Mouse (Mus musculus): ENCODE data around the gene Snx29. TPM values are rescaled to one million over a fixed set of nuclear protein-coding genes. Genes with fewer than 3 reads are reported as not detected.

Snx29 gene
- polyA plus RNA-seq, 1 experiment, result 24.4 TPM

DNA sequence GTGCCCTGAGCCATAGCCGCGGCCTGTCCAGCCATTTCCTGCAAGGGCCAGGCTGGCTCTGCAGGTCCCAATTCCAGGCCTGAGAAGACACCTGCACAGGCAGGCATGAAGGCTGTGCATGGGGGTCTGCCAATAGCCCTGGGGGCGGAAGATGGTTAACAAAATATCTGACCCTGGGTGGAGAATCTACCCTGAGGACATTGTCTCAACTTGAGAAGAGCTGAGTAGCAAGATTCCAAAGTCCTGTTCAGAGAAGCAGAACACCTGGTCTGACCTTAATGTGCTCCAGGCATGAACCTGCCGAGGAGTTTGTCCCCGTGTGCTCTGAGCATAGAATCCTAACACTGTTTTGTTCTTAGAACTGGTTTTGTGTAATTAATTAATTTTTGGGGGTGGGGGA, 83.5 kb downstream of the Snx29 start:
- TF ChIP-seq CTCF (IDR thresholded peaks at IDR 0.05; ENCODE audit: control insufficient read depth, insufficient read depth, low read length), result no peak
- TF ChIP-seq POLR2A (IDR thresholded peaks at IDR 0.05; ENCODE audit: borderline replicate concordance, control insufficient read depth, low read depth, low read length), result no peak
- no peaks in the 10 kb centered on the region; the same call in 1 of the 2 replicates for H3K4me1 ChIP-seq (ENCODE audit: control insufficient read depth, insufficient read depth, low read length)
- H3K4me3 ChIP-seq (replicated peaks; ENCODE audit: control insufficient read depth, low read depth, low read length), result no peak overlapping the region
- no peak overlapping the region for H3K27ac ChIP-seq (ENCODE audit: control insufficient read depth, insufficient read depth, low read depth, low read length, poor library complexity)
- 91% methylated on average over 5 of the region's 5 CpGs for WGBS

DNA sequence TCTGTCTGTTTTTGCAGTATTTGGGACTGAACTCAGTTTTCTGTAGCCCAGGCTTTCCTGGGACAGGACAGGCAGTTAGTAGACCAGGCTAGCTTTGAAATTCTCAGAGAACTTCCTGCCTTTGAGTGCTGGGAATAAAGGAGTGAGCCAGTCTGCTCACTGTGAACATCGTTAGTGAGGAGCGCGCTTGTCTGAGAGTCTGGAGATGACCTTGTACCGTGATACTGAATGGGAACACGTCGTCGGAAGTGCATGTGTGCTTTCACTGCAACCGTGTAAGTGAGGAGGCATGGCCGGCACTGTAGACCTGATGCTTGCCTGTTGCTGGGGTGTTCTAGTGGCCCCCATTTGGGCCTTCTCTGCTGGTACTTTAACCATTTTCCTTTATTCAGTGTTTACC, 83.9 kb downstream of the Snx29 start:
- WGBS, result 90% methylated on average over 9 of the region's 9 CpGs
- no peak for TF ChIP-seq CTCF (IDR thresholded peaks at IDR 0.05; ENCODE audit: control insufficient read depth, insufficient read depth, low read length)
- TF ChIP-seq POLR2A (IDR thresholded peaks at IDR 0.05; ENCODE audit: borderline replicate concordance, control insufficient read depth, low read depth, low read length), result no peak
- no peak overlapping the region for H3K27ac ChIP-seq (ENCODE audit: control insufficient read depth, insufficient read depth, low read depth, low read length, poor library complexity)
- no peak overlapping the region for H3K4me3 ChIP-seq (replicated peaks; ENCODE audit: control insufficient read depth, low read depth, low read length)
- no peaks in the 10 kb centered on the region; the same call in 1 of the 2 replicates for H3K4me1 ChIP-seq (ENCODE audit: control insufficient read depth, insufficient read depth, low read length)

DNA sequence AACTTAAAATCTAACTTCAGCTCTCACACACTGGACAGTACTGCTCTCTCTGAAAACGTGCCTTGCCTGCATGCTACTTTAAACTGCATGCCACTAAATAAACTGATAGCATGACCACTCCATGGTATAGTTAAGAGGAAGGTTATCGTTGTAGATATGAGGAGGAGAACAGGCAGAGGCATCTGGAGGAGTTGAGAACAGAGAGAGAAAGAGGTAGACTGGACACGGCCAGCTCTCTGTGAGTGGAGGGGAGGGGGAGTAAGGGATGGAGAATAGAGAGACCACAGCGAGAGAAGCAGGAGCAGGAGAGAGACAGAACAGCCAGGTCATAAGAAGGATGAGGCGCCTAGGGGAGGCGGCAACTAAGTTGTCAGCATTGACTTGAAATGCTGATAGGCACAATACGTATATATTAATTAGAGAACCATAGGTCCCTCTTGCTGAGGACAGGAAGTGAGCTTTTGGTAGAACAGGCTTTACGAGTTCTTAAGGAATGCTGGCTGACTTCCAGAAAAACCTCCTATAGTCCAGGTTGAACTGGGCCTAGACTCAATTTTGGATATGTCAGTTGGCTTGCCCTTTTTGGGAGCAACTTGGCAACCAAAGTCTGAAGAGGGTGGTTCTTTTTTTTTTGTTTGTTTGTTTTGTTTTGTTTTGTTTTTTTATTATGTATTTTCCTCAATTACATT, 85.4 kb downstream of the Snx29 start:
- H3K4me1 ChIP-seq (ENCODE audit: control insufficient read depth, insufficient read depth, low read length), result no peaks in the 10 kb centered on the region; the same call in 1 of the 2 replicates
- 86% methylated on average over 8 of the region's 8 CpGs for WGBS
- H3K4me3 ChIP-seq (replicated peaks; ENCODE audit: control insufficient read depth, low read depth, low read length), result no peak overlapping the region
- no peak overlapping the region for H3K27ac ChIP-seq (ENCODE audit: control insufficient read depth, insufficient read depth, low read depth, low read length, poor library complexity)
- TF ChIP-seq POLR2A (IDR thresholded peaks at IDR 0.05; ENCODE audit: borderline replicate concordance, control insufficient read depth, low read depth, low read length), result no peak
- no peak for TF ChIP-seq CTCF (IDR thresholded peaks at IDR 0.05; ENCODE audit: control insufficient read depth, insufficient read depth, low read length)

DNA sequence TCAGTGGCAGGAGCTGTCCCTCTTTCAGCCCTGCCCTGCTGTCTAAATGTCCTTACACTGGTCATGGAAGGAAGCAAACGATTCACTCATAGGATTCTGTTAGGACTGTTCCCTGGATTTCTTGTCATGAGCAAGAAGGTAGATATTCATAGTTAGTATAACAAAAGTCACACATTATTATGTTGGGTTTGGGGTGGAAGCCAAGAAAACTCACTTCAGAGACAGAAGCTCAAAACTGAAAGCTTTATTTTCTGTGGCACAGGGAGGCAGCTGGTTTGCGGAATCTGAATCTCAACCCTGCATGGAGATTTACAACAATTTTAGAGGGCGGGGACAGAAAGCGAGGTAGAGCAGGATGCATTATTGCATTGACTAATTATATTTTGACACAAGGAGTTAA, 86.0 kb downstream of the Snx29 start:
- Histone ChIP-seq H3K4me1 (ENCODE audit: control insufficient read depth, insufficient read depth, low read length) (no peaks in the 10 kb centered on the region; the same call in 1 of the 2 replicates), H3K27ac (ENCODE audit: control insufficient read depth, insufficient read depth, low read depth, low read length, poor library complexity) (no peak overlapping the region), H3K4me3 (replicated peaks; ENCODE audit: control insufficient read depth, low read depth, low read length) (no peak overlapping the region)
- WGBS, result 86% methylated on average over 4 of the region's 4 CpGs
- TF ChIP-seq POLR2A (IDR thresholded peaks at IDR 0.05; ENCODE audit: borderline replicate concordance, control insufficient read depth, low read depth, low read length), result no peak
- TF ChIP-seq CTCF (IDR thresholded peaks at IDR 0.05; ENCODE audit: control insufficient read depth, insufficient read depth, low read length), result no peak

DNA sequence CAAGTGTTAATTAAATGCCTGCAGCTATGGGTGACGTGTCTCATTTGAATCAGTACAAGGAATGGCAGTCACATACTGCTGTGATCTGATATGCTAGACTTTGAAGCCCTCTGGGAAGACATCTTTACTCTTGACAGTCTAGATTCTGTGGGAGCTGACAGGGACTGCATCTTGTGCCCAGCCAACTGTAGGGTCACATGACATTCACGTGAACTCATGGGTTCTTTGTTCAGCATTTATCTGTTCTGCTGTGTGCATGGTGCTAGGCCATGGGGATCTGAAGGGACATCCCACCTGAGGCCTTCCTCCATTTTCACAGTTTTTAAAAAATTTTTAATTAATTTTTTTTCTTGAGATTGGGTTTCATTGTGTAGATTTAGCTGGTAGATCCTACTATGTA, 91.9 kb downstream of the Snx29 start:
- 71% methylated on average over 2 of the region's 2 CpGs for WGBS
- Histone ChIP-seq H3K4me1 (ENCODE audit: control insufficient read depth, insufficient read depth, low read length) (no peaks in the 10 kb centered on the region; the same call in 1 of the 2 replicates), H3K27ac (ENCODE audit: control insufficient read depth, insufficient read depth, low read depth, low read length, poor library complexity) (no peak overlapping the region), H3K4me3 (replicated peaks; ENCODE audit: control insufficient read depth, low read depth, low read length) (no peak overlapping the region)
- TF ChIP-seq CTCF (IDR thresholded peaks at IDR 0.05; ENCODE audit: control insufficient read depth, insufficient read depth, low read length) (no peak), POLR2A (IDR thresholded peaks at IDR 0.05; ENCODE audit: borderline replicate concordance, control insufficient read depth, low read depth, low read length) (no peak)

DNA sequence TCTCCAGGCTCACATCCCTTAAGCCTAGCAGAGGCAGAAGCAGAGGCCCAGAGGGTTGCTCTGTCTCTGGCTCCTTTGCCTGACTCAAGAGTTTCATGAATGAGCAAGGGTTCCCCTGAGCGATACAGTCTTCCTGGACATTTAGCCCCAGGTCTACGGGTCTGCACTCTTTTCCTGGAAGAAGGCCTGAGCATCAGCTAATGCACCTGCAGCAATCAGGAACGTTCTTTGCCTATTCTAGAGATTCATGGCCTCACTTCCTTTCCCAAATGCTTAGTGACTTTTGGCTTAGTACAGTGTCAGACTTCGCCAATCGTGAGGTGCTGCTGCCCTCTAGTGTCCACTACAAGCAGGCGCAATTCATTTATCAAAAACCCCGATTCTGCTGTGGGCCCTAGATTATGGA, 95.5 kb downstream of the Snx29 start:
- Histone ChIP-seq H3K4me3 (replicated peaks; ENCODE audit: control insufficient read depth, low read depth, low read length) (no peak overlapping the region), H3K4me1 (ENCODE audit: control insufficient read depth, insufficient read depth, low read length) (no peaks in the 10 kb centered on the region; the same call in 1 of the 2 replicates), H3K27ac (ENCODE audit: control insufficient read depth, insufficient read depth, low read depth, low read length, poor library complexity) (no peak overlapping the region)
- TF ChIP-seq POLR2A (IDR thresholded peaks at IDR 0.05; ENCODE audit: borderline replicate concordance, control insufficient read depth, low read depth, low read length), result no peak
- peak; percentile 98 for TF ChIP-seq CTCF (IDR thresholded peaks at IDR 0.05; ENCODE audit: control insufficient read depth, insufficient read depth, low read length)
- WGBS, result 16% methylated on average over 7 of the region's 7 CpGs

DNA sequence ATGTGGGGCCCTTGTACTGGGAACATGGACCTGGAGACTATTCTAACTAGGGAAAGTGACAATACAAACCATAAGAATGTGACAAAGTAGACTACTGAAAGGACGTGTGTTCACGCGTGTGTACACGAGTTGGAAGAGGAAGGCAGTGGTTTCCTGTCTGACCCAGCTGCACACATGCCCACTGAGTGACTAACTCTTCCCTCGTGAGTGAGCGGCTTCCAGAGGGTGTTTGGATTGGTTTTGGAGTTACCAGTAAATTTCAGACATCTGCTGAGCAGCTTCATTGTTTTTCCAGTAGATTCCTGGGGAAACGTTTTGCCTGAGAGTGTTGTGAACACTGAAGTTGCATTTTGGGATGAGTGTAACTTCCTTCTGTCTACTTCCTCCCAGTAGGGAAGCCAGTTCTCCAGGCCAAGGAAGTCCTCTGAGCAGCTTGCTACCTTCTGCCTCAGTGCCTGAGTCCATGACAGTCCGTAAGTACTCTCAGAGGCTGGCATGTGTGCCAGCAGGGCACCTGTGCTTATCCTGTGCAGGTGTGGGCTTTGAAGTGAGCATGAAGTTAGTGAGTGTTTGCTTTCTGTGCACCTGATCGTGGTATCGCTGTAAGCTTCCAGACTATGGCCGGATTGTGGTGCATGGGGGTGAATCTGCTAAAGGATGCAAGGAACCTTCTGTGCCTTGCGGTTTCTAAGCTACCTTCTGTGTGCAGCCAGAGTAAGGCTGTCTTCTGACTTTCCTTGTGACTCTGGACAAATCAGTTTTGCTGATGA, 97.8 kb downstream of the Snx29 start:
- no peaks in the 10 kb centered on the region; the same call in 1 of the 2 replicates for H3K4me1 ChIP-seq (ENCODE audit: control insufficient read depth, insufficient read depth, low read length)
- 34% methylated on average over 12 of the region's 12 CpGs for WGBS

DNA sequence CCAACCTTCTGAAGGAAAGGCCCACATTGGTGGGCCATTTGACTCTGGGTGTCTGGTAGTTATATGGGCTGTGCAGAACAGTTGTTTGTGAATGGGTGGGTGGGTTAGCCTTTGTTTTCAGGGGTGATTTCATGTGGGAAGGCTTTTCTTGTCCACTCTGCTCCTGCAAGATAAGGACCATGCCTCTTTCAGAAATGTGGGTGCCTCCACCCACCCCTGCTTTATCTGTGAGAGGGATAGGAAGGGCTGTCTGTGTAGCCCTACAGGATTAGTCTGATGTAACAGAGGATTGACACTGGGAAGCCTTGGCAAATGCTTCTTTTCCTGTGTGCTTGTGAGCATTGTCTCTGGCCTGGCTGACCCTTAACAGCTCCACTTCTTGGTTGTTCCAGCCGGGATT, 99.5 kb downstream of the Snx29 start:
- Histone ChIP-seq H3K4me3 (replicated peaks; ENCODE audit: control insufficient read depth, low read depth, low read length) (no peak overlapping the region), H3K27ac (ENCODE audit: control insufficient read depth, insufficient read depth, low read depth, low read length, poor library complexity) (no peak overlapping the region), H3K4me1 (ENCODE audit: control insufficient read depth, insufficient read depth, low read length) (no peaks in the 10 kb centered on the region; the same call in 1 of the 2 replicates)
- TF ChIP-seq POLR2A (IDR thresholded peaks at IDR 0.05; ENCODE audit: borderline replicate concordance, control insufficient read depth, low read depth, low read length) (no peak), CTCF (IDR thresholded peaks at IDR 0.05; ENCODE audit: control insufficient read depth, insufficient read depth, low read length) (no peak)
- 75% methylated on average over 1 of the region's 1 CpGs for WGBS

More for the DNA sequence above, 97.8 kb downstream of the Snx29 start:
- TF ChIP-seq CTCF (IDR thresholded peaks at IDR 0.05; ENCODE audit: control insufficient read depth, insufficient read depth, low read length), result no peak
- no peak for TF ChIP-seq POLR2A (IDR thresholded peaks at IDR 0.05; ENCODE audit: borderline replicate concordance, control insufficient read depth, low read depth, low read length)
- no peak overlapping the region for H3K27ac ChIP-seq (ENCODE audit: control insufficient read depth, insufficient read depth, low read depth, low read length, poor library complexity)
- no peak overlapping the region for H3K4me3 ChIP-seq (replicated peaks; ENCODE audit: control insufficient read depth, low read depth, low read length)
